Mouse (Mus musculus) ES-Bruce4 (cell line): Measurements from ENCODE around the gene Rfc4.

Source experiments
- CTCF ChIP-seq: IDR thresholded peaks from one replicate; pipeline ENCODE4 v1.8.1; 2011; ENCODE audit warnings: low read depth, low read length
- EP300 ChIP-seq: IDR thresholded peaks from 2 replicates; pipeline ENCODE4 v1.6.1; 2011; ENCODE audit warnings: low read depth, low read length; ENCODE audit not compliant: insufficient read depth
- POLR2A ChIP-seq: IDR thresholded peaks from one replicate; pipeline ENCODE4 v1.8.1; 2011; ENCODE audit warnings: low read length; ENCODE audit not compliant: insufficient read depth

DNA sequence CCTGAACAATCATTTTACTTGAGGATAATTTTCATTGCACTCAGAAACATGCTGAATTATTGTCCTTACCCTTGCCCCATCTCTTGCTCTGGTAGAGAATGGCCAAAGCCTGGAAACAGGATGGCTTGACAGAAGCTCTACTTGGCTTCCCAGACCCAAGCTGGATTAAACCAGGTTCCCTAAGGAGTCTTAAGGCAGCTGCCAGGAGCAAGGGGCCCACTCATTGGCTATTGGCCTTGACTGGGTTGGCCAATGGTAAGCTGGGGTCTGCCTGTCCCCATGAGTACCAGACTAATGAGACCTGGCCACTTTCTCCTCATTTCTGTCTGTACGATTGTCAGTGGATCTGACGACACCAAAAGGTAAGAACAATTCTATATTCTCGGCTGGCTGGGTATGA, 18.7 kb upstream of the Rfc4 start, which contains the start of gene Adipoq:
- TF ChIP-seq POLR2A: no peak
- no peak for TF ChIP-seq CTCF
- no peak for TF ChIP-seq EP300
